26 mouse cellular contexts compared by ENCODE assay signal in the genomic region with DNA sequence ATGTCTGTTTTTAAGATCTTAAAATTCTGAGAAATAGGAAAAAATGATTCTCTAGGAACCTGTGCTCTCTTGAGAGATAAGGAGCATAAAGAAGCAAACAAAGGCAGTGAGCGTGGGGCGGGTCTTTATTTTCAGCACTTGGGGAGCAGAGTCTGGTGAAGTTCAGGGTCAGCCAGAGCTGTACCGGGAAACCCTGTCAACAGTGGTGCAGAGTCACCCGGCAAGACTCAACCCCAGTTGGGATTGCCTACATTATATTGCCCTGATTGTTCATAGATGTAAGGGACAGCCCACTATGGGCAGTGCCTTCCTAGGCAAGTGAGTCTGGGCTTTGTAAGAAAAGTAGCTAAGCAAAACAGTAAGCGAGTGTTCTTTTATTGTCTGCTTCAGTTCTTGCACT. TPM values are rescaled to one million over a fixed set of nuclear protein-coding genes. Genes with fewer than 3 reads are reported as not detected.
DNase-seq lines count a peak whose midpoint lies in the region; ATAC-seq and TF ChIP-seq lines count a peak whose summit lies in the region.
"Had no signal": no experiment of that assay in that cellular context is flagged by ENCODE, and none has a peak within 500 bp of the region (broad histone marks: within the 10 kb centered on the region; RNA-seq: fewer than 3 reads in every experiment).

No protein-coding gene starts in this region.

- H3K4me1 ChIP-seq in intestine, embryonic 16.5 days (ENCODE audit: control insufficient read depth, insufficient read depth, low read length): no peaks in the 10 kb centered on the region
- no peaks in the 10 kb centered on the region for H3K4me1 ChIP-seq in stomach, postnatal 0 days (replicated peaks; ENCODE audit: control insufficient read depth, insufficient read depth)
- H3K4me1 ChIP-seq: embryonic facial prominence, embryonic 12.5 days; embryonic facial prominence, embryonic 15.5 days; heart, embryonic 10.5 days; hindbrain, embryonic 10.5 days had no signal

- TF ChIP-seq CTCF in stomach, postnatal 0 days (IDR thresholded peaks at IDR 0.05; ENCODE audit: low read depth): no peak

- no peaks in the 10 kb centered on the region; the same call in 1 of the 2 replicates for H3K36me3 ChIP-seq in intestine, embryonic 16.5 days (ENCODE audit: control insufficient read depth, insufficient read depth, low read length)
- peaks cover 13% of the 10 kb centered on the region; the same call in 1 of the 2 replicates for H3K36me3 ChIP-seq in stomach, postnatal 0 days (ENCODE audit: control insufficient read depth, insufficient read depth, low read length)

- ATAC-seq in intestine, embryonic 16.5 days: peak; percentile 90
- ATAC-seq in stomach, postnatal 0 days (ENCODE audit: low FRiP score, low TSS enrichment): 0 out of 2 replicates have a peak, but pooled peaks have one; percentile 29
- no peak for ATAC-seq in megakaryocyte progenitor cell, adult 5-6 weeks (replicated peaks; ENCODE audit: poor library complexity)
- ATAC-seq: activated CD4-positive, CD25-positive, alpha-beta regulatory T cell, adult 4 months; forebrain, embryonic 14.5 days; forebrain, postnatal 0 days; hindbrain, postnatal 0 days; inflammation-experienced regulatory T-cells, adult 6 months had no signal

- H3K27ac ChIP-seq in intestine, embryonic 16.5 days (ENCODE audit: low read length): no peak overlapping the region
- no peak overlapping the region for H3K27ac ChIP-seq in stomach, postnatal 0 days (replicated peaks)
- H3K27ac ChIP-seq: embryonic facial prominence, embryonic 12.5 days; embryonic facial prominence, embryonic 15.5 days; heart, adult 2 months; heart, embryonic 10.5 days; hindbrain, embryonic 10.5 days; hindbrain, embryonic 14.5 days; hindbrain, postnatal 0 days had no signal

- H3K27me3 ChIP-seq in intestine, embryonic 16.5 days (replicated peaks; ENCODE audit: control insufficient read depth, insufficient read depth, low read length): no peaks in the 10 kb centered on the region
- H3K27me3 ChIP-seq in stomach, postnatal 0 days (ENCODE audit: control insufficient read depth, insufficient read depth, low read length): no peaks in the 10 kb centered on the region
- H3K27me3 ChIP-seq: embryonic facial prominence, embryonic 12.5 days; embryonic facial prominence, embryonic 15.5 days had no signal

- 64% methylated on average over 5 of the region's 5 CpGs for WGBS in intestine, embryonic 16.5 days
- WGBS in stomach, postnatal 0 days: 67% methylated on average over 5 of the region's 5 CpGs

- no peak overlapping the region for H3K4me2 ChIP-seq in intestine, embryonic 16.5 days (ENCODE audit: low read depth, low read length)
- H3K4me2 ChIP-seq in stomach, postnatal 0 days (replicated peaks; ENCODE audit: low read depth): no peak overlapping the region
- H3K4me2 ChIP-seq: embryonic facial prominence, embryonic 12.5 days; embryonic facial prominence, embryonic 15.5 days; hindbrain, embryonic 14.5 days had no signal

- H3K9me3 ChIP-seq in intestine, embryonic 16.5 days (ENCODE audit: control insufficient read depth, low read length): no peaks in the 10 kb centered on the region
- no peaks in the 10 kb centered on the region for H3K9me3 ChIP-seq in stomach, postnatal 0 days (ENCODE audit: control insufficient read depth, low read length)
- H3K9me3 ChIP-seq: embryonic facial prominence, embryonic 12.5 days; embryonic facial prominence, embryonic 15.5 days; heart, embryonic 10.5 days; hindbrain, embryonic 10.5 days had no signal

- DNase-seq in adrenal gland, adult (ENCODE audit: inconsistent age in 2 of 2, low spot score in 1 of 2): peak; percentile 64 to 84
- no peak for DNase-seq in adrenal gland, postnatal 4 days (ENCODE audit: low spot score in 2 of 2)
- peak; percentile 43 for DNase-seq in adrenal gland, postnatal 25 days
- DNase-seq in stomach, postnatal 0 days (ENCODE audit: low spot score): peak; percentile 27
- DNase-seq in frontal cortex, adult 2 months (ENCODE audit: extremely low spot score in 1 of 2, low spot score in 1 of 2): no peak
- no peak for DNase-seq in layer of hippocampus, adult 9-11 months
- DNase-seq: cerebellum, adult 11 months; cerebellum, adult 2 months; cerebellum, adult 9-11 months; cerebellum, postnatal 25 days; forebrain, postnatal 0 days; gastrocnemius, postnatal 36 days; heart, adult 2 months; heart, postnatal 36 days; kidney, adult 18-20 months had no signal

- no peak overlapping the region for H3K9ac ChIP-seq in intestine, embryonic 16.5 days (ENCODE audit: low read depth, low read length)
- no peak overlapping the region for H3K9ac ChIP-seq in stomach, postnatal 0 days (ENCODE audit: low read length)
- H3K9ac ChIP-seq: embryonic facial prominence, embryonic 12.5 days; embryonic facial prominence, embryonic 15.5 days; forebrain, postnatal 0 days; hindbrain, embryonic 14.5 days had no signal

- no peak overlapping the region for H3K4me3 ChIP-seq in intestine, embryonic 16.5 days (ENCODE audit: low read length)
- no peak overlapping the region for H3K4me3 ChIP-seq in stomach, postnatal 0 days (ENCODE audit: low read depth, low read length)
- H3K4me3 ChIP-seq: embryonic facial prominence, embryonic 12.5 days; embryonic facial prominence, embryonic 15.5 days; heart, adult 2 months; heart, embryonic 10.5 days; hindbrain, embryonic 10.5 days had no signal

- TF ChIP-seq EP300 in stomach, postnatal 0 days (optimal IDR thresholded peaks at IDR 0.05): no peak

RNA-seq across cellular contexts. Expression of a gene that starts 11.9 kb away (rescaled TPM):
- total RNA-seq in adrenal gland, postnatal 4 days (2021): 100 to 1,000 TPM; 146 to 155 TPM
- 109 and 135 TPM in 2 replicates for total RNA-seq in adrenal gland, postnatal 25 days (2021)
- polyA plus RNA-seq in intestine, embryonic 16.5 days (2015; fragmentation: Nextera tagmentation; extraction: Ambion mirVana): 16.2 and 16.7 TPM in 2 replicates
- 13.9 and 15.8 TPM in 2 replicates for polyA plus RNA-seq in stomach, postnatal 0 days (2015; fragmentation: Nextera tagmentation; extraction: Ambion mirVana)
- 61.3 and 68.7 TPM in 2 replicates for polyA plus RNA-seq in frontal cortex, adult 2 months (2012; rRNA removed)
- total RNA-seq in megakaryocyte progenitor cell, adult 5-6 weeks (2015): 54.4 and 56.4 TPM in 2 replicates
- total RNA-seq in megakaryocyte progenitor cell, adult 5-6 weeks (2017): 54.4 and 63.1 TPM in 2 replicates

Comparison
In these comparisons a context has a peak if more than half of its experiments do, and no peak if none do; other contexts are left out.
1. DNase-seq: peak in adrenal gland, adult (2 of 2), adrenal gland, postnatal 25 days (single experiment) and stomach, postnatal 0 days (single experiment); none in adrenal gland, postnatal 4 days (0 of 2), frontal cortex, adult 2 months (0 of 2) and layer of hippocampus, adult 9-11 months (single experiment).